Mouse (Mus musculus) ovary, postnatal 14 days (tissue): ENCODE results near the gene Snx9.

Source experiments
- DNase-seq: peaks from one replicate; pipeline ENCODE4 v3.0.0; 2022; ENCODE audit warnings: low spot score

The Snx9 gene

GRCm38 (mm10) chr17:5806823-5807222, 34.3 kb upstream of the Snx9 start:
- no peak for DNase-seq

DNA sequence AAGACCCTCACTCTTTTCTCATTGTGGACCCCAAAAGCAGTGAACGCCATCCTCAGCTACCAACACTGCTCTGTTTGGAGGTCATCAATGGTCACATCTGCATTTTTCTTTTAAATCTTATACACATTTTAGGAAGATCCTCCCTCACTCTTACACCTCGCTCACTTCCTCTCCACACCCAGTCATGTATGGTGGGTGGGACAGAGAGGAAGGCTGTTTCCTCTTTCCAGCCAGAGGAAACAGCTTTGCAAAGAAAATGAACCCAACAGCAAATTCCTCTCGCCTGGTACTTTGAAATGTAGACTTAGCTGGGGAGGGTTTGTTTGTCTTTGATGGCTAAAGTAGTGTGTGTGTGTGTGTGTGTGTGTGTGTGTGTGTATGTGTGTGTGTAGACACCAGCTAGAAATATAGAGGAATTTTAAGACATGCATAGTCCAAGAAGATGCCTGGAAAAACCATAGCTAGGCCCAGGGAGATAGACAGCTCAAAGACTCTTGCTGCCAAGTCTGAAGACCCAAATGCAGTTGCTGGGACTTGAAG, 33.2 kb upstream of the Snx9 start:
- no peak for DNase-seq

GRCm38 (mm10) chr17:5813863-5814640, 27.1 kb upstream of the Snx9 start:
- DNase-seq = no peak

DNA sequence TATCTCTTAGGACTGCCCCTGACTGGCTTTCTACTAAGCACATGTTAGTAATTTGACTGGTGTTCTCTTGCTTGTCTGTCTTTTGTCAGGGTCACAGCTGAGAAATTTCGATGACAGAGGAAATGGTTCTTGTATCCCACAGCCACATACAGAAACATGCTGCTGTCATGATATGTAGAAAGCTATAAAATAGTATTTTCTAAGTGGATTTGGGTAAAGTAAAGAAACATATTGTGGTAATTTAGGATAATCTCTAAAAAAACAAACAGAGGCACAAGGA, 26.5 kb upstream of the Snx9 start:
- DNase-seq = no peak

DNA sequence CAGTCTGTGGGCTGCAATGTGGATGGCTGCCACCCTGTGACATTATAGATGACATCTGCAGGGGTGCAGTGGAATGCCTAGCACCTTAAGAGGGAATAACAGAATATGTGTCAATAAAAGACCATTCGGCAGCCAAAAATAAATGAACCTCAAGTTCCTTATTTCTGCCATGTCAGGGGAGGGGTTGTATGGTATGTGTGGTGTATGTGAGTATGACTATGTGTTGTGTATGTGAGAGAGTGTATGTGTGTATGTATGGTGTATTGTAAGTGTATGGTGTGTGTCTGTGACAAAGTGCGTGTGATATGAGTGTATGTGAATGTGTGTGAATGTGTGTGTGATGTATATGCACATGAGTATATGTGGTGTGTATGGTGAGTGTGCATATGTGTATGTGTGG, 23.3 kb upstream of the Snx9 start:
- DNase-seq = no peak

GRCm38 (mm10) chr17:5819105-5819504, 22.0 kb upstream of the Snx9 start:
- DNase-seq = no peak

GRCm38 (mm10) chr17:5819799-5820201, 21.3 kb upstream of the Snx9 start:
- no peak for DNase-seq

GRCm38 (mm10) chr17:5822541-5822940, 18.6 kb upstream of the Snx9 start:
- DNase-seq = no peak

DNA sequence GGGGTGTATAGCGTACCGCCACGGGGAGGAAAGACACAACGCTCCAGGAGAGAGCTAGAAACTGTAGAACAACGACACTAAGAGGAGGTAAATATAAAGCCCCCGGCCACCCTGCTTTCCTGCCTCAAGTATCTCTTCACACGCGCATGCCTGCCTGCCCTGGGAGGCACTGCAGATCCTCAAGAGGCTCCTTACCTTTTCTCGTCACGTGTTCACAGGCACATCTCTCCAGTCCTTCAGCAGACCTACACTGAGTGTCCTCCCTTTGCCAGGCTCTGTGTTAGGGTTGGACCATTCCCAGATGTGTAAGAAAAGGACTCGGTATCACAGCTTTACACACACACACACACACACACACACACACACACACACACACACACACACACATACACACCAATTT, 18.1 kb upstream of the Snx9 start:
- no peak for DNase-seq

GRCm38 (mm10) chr17:5827836-5828582, 13.1 kb upstream of the Snx9 start:
- DNase-seq = no peak

DNA sequence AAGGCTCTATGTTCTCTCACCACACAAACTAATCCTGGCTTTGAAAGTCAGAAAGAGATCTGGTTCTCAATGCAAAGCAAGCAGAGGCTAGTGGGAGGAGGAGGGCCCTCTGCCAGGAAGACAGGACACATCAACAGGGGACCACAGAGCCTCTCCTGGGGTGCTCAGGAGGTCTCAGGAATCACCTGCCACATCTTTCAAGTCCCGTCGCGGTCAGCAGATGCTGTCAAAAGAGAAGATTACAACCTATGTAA, 12.6 kb upstream of the Snx9 start:
- DNase-seq = no peak

DNA sequence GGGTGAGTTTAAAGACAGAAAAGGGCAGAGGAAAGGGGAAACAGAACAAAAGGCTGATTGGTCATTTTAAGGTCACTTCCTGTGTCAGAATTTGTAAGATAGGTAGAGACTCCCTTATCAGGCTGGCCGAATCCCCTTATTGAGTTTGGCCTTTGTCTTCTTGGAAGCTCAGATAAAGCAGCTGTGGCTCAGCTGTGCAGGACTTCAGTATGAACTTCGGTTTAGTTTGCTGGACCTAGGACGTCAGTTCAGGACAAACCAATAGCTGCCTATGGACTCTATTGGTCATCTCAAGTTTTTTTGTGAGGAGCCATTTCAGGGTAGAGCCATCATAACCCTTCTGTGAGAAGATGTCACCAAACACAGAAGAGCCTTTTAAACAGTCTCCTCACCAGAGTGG, 12.2 kb upstream of the Snx9 start:
- no peak for DNase-seq

DNA sequence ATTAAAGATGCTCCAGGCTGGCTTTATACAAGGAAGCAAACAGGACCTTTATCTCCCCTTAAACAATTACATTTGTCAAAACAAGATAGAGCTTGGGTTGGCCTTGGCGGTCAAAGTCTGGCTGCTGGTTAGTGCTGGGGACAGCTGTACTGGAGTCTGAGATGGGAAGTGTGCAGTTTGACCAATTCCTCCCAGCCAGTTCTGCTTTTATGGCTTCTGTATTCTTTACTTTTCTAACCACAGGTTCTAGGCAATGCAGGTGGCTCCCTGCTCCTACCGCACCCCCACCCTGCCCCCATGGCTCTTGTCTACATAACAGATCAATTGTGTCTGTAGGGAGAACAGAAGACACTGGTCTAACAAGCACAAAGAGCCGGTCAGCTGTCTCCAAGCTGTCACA, 11.2 kb upstream of the Snx9 start:
- DNase-seq = no peak

DNA sequence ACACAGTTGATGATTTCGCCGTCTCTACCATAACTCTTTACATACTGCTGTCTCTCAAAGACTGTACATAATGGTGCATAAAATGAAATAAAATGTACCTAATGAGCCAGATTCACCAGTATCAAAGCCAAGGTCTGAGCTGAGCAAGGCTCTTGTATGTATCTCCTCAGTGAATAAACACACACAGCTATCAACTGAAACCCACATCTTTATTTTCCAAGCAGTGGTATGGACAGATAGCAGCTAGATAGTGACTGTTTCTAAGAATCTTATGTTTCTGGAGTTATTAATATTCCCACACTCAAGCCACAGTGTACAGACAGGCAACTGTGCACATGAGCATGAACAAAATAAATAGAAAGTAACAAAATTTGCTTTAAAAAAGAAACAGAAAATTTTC, 10.7 kb upstream of the Snx9 start:
- DNase-seq = no peak

DNA sequence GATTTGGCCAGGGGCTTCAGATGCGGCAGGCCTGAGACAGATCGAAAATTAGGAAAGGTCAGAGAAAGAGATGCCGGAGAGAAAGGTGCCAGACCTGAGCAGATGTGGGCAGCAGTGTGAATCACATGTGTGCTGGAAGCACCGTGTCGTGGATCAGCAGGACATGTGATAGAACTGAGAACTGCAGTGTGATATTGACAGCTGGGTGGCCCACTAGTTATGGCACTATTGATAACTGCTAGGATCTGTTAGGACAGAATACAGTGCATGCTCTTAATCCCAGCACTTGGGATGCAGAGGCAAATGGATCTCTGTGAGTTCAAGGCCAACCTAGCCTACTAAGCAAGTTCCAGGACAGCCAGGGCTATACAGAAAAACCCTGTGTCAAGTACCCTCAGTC, 10.3 kb upstream of the Snx9 start:
- DNase-seq = no peak

- no peak for DNase-seq
Observed at GRCm38 (mm10) chr17:5831257-5831806, 9.8 kb upstream of the Snx9 start.

GRCm38 (mm10) chr17:5834166-5834565, 7.0 kb upstream of the Snx9 start:
- DNase-seq = no peak

GRCm38 (mm10) chr17:5834798-5835328, 6.3 kb upstream of the Snx9 start:
- no peak for DNase-seq

- no peak for DNase-seq
Observed at GRCm38 (mm10) chr17:5839549-5840240, 1.4 kb upstream of the Snx9 start.

- peak; percentile 48 for DNase-seq
Observed at GRCm38 (mm10) chr17:5840550-5841127, 490 bp upstream of the Snx9 start.

- DNase-seq = no peak
Observed at GRCm38 (mm10) chr17:5841943-5842273, 779 bp downstream of the Snx9 start.

DNA sequence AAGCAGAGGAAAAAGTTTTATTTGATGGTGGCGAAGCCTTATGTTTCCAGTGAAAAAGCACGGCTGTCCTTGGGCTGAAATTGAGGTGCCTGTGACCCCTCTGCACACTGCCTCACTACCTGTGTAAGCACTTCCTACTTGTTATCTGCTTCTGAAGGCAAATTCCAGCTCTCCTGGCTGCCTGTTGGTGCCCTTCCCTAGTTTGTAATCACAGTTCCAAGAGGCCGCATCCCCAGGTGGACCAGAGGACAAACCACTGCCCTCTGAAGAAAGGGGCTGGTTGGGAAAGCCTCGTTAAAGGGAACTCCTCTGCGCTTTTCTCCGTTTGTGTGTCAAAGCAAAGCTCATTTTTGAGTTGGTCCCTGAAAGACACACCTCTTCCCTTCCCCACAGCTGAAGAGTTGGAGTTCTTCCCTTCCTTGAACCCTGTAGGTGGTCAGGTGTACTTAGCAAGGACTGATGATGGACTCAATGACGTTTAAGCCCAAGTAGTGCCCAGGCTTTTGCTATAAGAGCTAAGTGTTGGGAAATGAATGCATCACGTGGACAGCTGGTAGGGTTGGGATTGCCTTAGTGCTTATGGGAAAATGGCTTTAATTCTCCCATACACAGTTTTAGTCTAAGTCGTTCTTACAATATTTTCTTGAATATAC, 2.0 kb downstream of the Snx9 start:
- no peak for DNase-seq
